Mouse (Mus musculus) midbrain, embryonic 11.5 days (tissue): Measurements from ENCODE around the gene 2700049A03Rik. TPM values are rescaled to one million over a fixed set of nuclear protein-coding genes. Genes with fewer than 3 reads are reported as not detected.
"Not testable (repeated sequence)": the region's sequence is repeated elsewhere in the genome, so short reads cannot be mapped to it uniquely, and the experiment has no call there.

Source experiments
- ATAC-seq: fragments of 200-750 bp; cut with Nextera tagmentation; 2 replicates; pipeline ENCODE4 v1.8.0; 2017; ENCODE audit warnings: moderate TSS enrichment, moderate library complexity; ENCODE audit not compliant: low FRiP score
- DNase-seq: peaks from one replicate; pipeline ENCODE4 v3.0.0; 2015; ENCODE audit warnings: low spot score; ENCODE audit errors: missing footprints
- H3K27ac ChIP-seq: fragments of 300-500 bp; sonication (generic); 2 replicates; pipeline ENCODE4 v1.5.1; 2014; ENCODE audit warnings: low read depth, low read length
- H3K27me3 ChIP-seq: fragments of 300-500 bp; sonication (generic); 2 replicates; pipeline ENCODE4 v1.6.1; 2014; ENCODE audit warnings: mild to moderate bottlenecking, low read length, moderate library complexity, mixed read lengths; ENCODE audit not compliant: control insufficient read depth, insufficient read depth
- H3K36me3 ChIP-seq: fragments of 300-500 bp; sonication (generic); 2 replicates; pipeline ENCODE4 v1.6.1; 2014; ENCODE audit warnings: mild to moderate bottlenecking, low read length, moderate library complexity, mixed read lengths; ENCODE audit not compliant: control insufficient read depth, insufficient read depth
- H3K4me1 ChIP-seq: fragments of 300-500 bp; sonication (generic); 2 replicates; pipeline ENCODE4 v1.6.1; 2014; ENCODE audit warnings: low read length; ENCODE audit not compliant: control insufficient read depth, insufficient read depth
- H3K4me2 ChIP-seq: fragments of 300-500 bp; sonication (generic); 2 replicates; pipeline ENCODE4 v1.6.1; 2014; ENCODE audit warnings: mild to moderate bottlenecking, moderate library complexity
- H3K4me3 ChIP-seq: fragments of 300-500 bp; sonication (generic); 2 replicates; pipeline ENCODE4 v1.5.1; 2014; ENCODE audit warnings: low read depth, low read length
- H3K9ac ChIP-seq: fragments of 300-500 bp; sonication (generic); 2 replicates; pipeline ENCODE4 v1.6.1; 2014; ENCODE audit warnings: low read length
- H3K9me3 ChIP-seq: fragments of 300-500 bp; sonication (generic); 2 replicates; pipeline ENCODE4 v1.6.1; 2016; ENCODE audit warnings: low read length; ENCODE audit not compliant: control insufficient read depth
- WGBS: fragments of 180-500 bp; shearing (Covaris S2); extraction: QIAGEN DNeasy Blood & Tissue Kit; methylation state at CpG from one replicate; pipeline ENCODE4 v1.1.7; 2014; 5-methylcytosine and 5-hydroxymethylcytosine counted together
- polyA plus RNA-seq: library from polyadenylated mRNA; unstranded; fragments of >200 nt; fragmentation: Nextera tagmentation; extraction: Ambion mirVana; gene quantifications from 2 replicates; pipeline ENCODE4 v1.2.1, GENCODE M21; 2014

The 2700049A03Rik gene
- polyA plus RNA-seq, result 20.6 and 24.0 TPM in 2 replicates

- Histone ChIP-seq H3K36me3 (peaks cover 11% of the 10 kb centered on the region), H3K27ac (peak within 1 kb of the TSS; percentile 47; the same call in 1 of the 2 replicates), H3K4me3 (peak within 1 kb of the TSS; percentile 74), H3K4me1 (peaks cover 14% of the 10 kb centered on the region), H3K9ac (peak within 1 kb of the TSS; percentile 65), H3K4me2 (peak within 1 kb of the TSS; percentile 91), H3K27me3 (no peaks in the 10 kb centered on the region), H3K9me3 (no peaks in the 10 kb centered on the region)
- DNase-seq (peak; percentile 98), ATAC-seq (peak; percentile 93)
- under 1% methylated on average over 52 of the region's 52 CpGs for WGBS
Observed at GRCm38 (mm10) chr12:71136130-71136973, at the start of gene 2700049A03Rik, which contains the start of gene Timm9. Gene 2700049A03Rik (plus strand): TSS chr12:71136848. Gene Timm9 (minus strand): TSS chr12:71136684.

GRCm38 (mm10) chr12:71104275-71104674 lies 32.4 kb upstream of the 2700049A03Rik start:
- not testable (repeated sequence) for H3K4me3 ChIP-seq, H3K9me3 ChIP-seq, ATAC-seq, DNase-seq, H3K9ac ChIP-seq, H3K36me3 ChIP-seq, H3K4me1 ChIP-seq, H3K27me3 ChIP-seq, H3K27ac ChIP-seq, H3K4me2 ChIP-seq
- WGBS, result 92% methylated on average over 4 of the region's 4 CpGs

- no peaks in the 10 kb centered on the region for H3K36me3 ChIP-seq
- no peaks in the 10 kb centered on the region for H3K9me3 ChIP-seq
- no peak overlapping the region for H3K4me2 ChIP-seq
- no peaks in the 10 kb centered on the region for H3K27me3 ChIP-seq
- H3K4me1 ChIP-seq, result no peaks in the 10 kb centered on the region
- no peak overlapping the region for H3K9ac ChIP-seq
- no peak overlapping the region for H3K27ac ChIP-seq
- DNase-seq (no peak), ATAC-seq (no peak)
- WGBS, result 92% methylated on average over 6 of the region's 6 CpGs
- H3K4me3 ChIP-seq, result no peak overlapping the region
Observed at GRCm38 (mm10) chr12:71107216-71107771, 29.4 kb upstream of the 2700049A03Rik start.

GRCm38 (mm10) chr12:71111331-71111730 lies 25.3 kb upstream of the 2700049A03Rik start, which contains the start of gene Tomm20l:
Gene Tomm20l (plus strand): TSS chr12:71111428.
- peak within 1 kb of the TSS; percentile 27; the same call in 1 of the 2 replicates for H3K9ac ChIP-seq
- H3K9me3 ChIP-seq, result no peaks in the 10 kb centered on the region
- no peaks in the 10 kb centered on the region for H3K36me3 ChIP-seq
- 9% methylated on average over 33 of the region's 33 CpGs for WGBS
- peak within 1 kb of the TSS; percentile 17; the same call in 1 of the 2 replicates for H3K4me3 ChIP-seq
- H3K27me3 ChIP-seq, result no peaks in the 10 kb centered on the region
- no peak for ATAC-seq
- H3K27ac ChIP-seq, result no peak within 1 kb of the TSS
- DNase-seq, result peak; percentile 87
- H3K4me1 ChIP-seq, result no peaks in the 10 kb centered on the region
- peak within 1 kb of the TSS; percentile 38; the same call in 1 of the 2 replicates for H3K4me2 ChIP-seq

GRCm38 (mm10) chr12:71113074-71113473 lies 23.6 kb upstream of the 2700049A03Rik start:
- Histone ChIP-seq H3K9me3 (no peaks in the 10 kb centered on the region), H3K27ac (no peak overlapping the region), H3K4me2 (no peak overlapping the region), H3K36me3 (no peaks in the 10 kb centered on the region), H3K4me3 (no peak overlapping the region), H3K27me3 (no peaks in the 10 kb centered on the region), H3K9ac (no peak overlapping the region), H3K4me1 (no peaks in the 10 kb centered on the region)
- 87% methylated on average over 10 of the region's 10 CpGs for WGBS
- no peak for ATAC-seq
- DNase-seq, result no peak

- Histone ChIP-seq H3K4me3 (no peak overlapping the region), H3K9ac (no peak overlapping the region), H3K9me3 (no peaks in the 10 kb centered on the region), H3K4me1 (no peaks in the 10 kb centered on the region), H3K36me3 (no peaks in the 10 kb centered on the region), H3K4me2 (no peak overlapping the region), H3K27me3 (no peaks in the 10 kb centered on the region), H3K27ac (no peak overlapping the region)
- no peak for ATAC-seq
- no peak for DNase-seq
- 31% methylated on average over 12 of the region's 12 CpGs for WGBS
Observed at GRCm38 (mm10) chr12:71113675-71114288, 22.9 kb upstream of the 2700049A03Rik start.

- no peak for DNase-seq
- Histone ChIP-seq H3K9me3 (no peaks in the 10 kb centered on the region), H3K4me2 (no peak overlapping the region), H3K9ac (no peak overlapping the region), H3K27me3 (no peaks in the 10 kb centered on the region), H3K27ac (no peak overlapping the region), H3K36me3 (no peaks in the 10 kb centered on the region), H3K4me3 (no peak overlapping the region), H3K4me1 (no peaks in the 10 kb centered on the region)
- 85% methylated on average over 5 of the region's 5 CpGs for WGBS
- ATAC-seq, result no peak
Observed at GRCm38 (mm10) chr12:71116411-71116810, 20.2 kb upstream of the 2700049A03Rik start.

GRCm38 (mm10) chr12:71122731-71123130 lies 13.9 kb upstream of the 2700049A03Rik start:
- no peaks in the 10 kb centered on the region for H3K27me3 ChIP-seq
- ATAC-seq (no peak), DNase-seq (no peak)
- H3K4me2 ChIP-seq, result no peak overlapping the region
- no peak overlapping the region for H3K9ac ChIP-seq
- no peaks in the 10 kb centered on the region for H3K4me1 ChIP-seq
- H3K36me3 ChIP-seq, result no peaks in the 10 kb centered on the region; the same call in 1 of the 2 replicates
- no peak overlapping the region for H3K27ac ChIP-seq
- no peak overlapping the region for H3K4me3 ChIP-seq
- no peaks in the 10 kb centered on the region for H3K9me3 ChIP-seq
- 94% methylated on average over 10 of the region's 10 CpGs for WGBS
